Mouse (Mus musculus) CH12.LX (cell line): ENCODE measurements around the gene Fam129c.

Experiments
- CTCF ChIP-seq, 2 experiments: IDR thresholded peaks in 1 of 2; conservative IDR thresholded peaks in 1 of 2; 2 replicates each; pipeline ENCODE4 v1.5.1; 2011 to 2012; ENCODE audit warnings: low read depth in 2 of 2, low read length in 2 of 2, improper control_type of control experiment in 1 of 2, inconsistent platforms in 1 of 2, mild to moderate bottlenecking in 1 of 2, moderate library complexity in 1 of 2
- ELF1 ChIP-seq: IDR thresholded peaks from 2 replicates; pipeline ENCODE4 v1.6.1; 2014; ENCODE audit warnings: low read depth, mild to moderate bottlenecking, inconsistent platforms, low read length, improper control_type of control experiment
- EP300 ChIP-seq: IDR thresholded peaks from 2 replicates; pipeline ENCODE4 v1.6.1; 2011; ENCODE audit warnings: low read length, improper control_type of control experiment
- IRF4 ChIP-seq: IDR thresholded peaks from 2 replicates; pipeline ENCODE4 v1.6.1; 2014; ENCODE audit warnings: low read depth, mild to moderate bottlenecking, inconsistent platforms, low read length, improper control_type of control experiment
- MAFK ChIP-seq: IDR thresholded peaks from 2 replicates; pipeline ENCODE4 v1.6.1; 2011; ENCODE audit warnings: low read length, improper control_type of control experiment; ENCODE audit not compliant: insufficient replicate concordance
- MAZ ChIP-seq: IDR thresholded peaks from 2 replicates; pipeline ENCODE4 v1.6.1; 2012; ENCODE audit warnings: low read depth, mild to moderate bottlenecking, inconsistent platforms, low read length, improper control_type of control experiment, moderate library complexity
- PAX5 ChIP-seq: IDR thresholded peaks from 2 replicates; pipeline ENCODE4 v1.6.1; 2012; ENCODE audit warnings: low read length, inconsistent platforms, mixed read lengths
- POLR2A ChIP-seq: IDR thresholded peaks from 2 replicates; pipeline ENCODE4 v1.6.1; 2011; ENCODE audit warnings: low read depth, mild to moderate bottlenecking, improper control_type of control experiment, low read length
- RAD21 ChIP-seq: IDR thresholded peaks from 2 replicates; pipeline ENCODE4 v1.6.1; 2011; ENCODE audit warnings: low read depth, mild to moderate bottlenecking, low read length, improper control_type of control experiment, moderate library complexity
- TCF12 ChIP-seq: IDR thresholded peaks from 2 replicates; pipeline ENCODE4 v1.6.1; 2014; ENCODE audit warnings: low read depth, mild to moderate bottlenecking, inconsistent platforms, low read length, improper control_type of control experiment
- USF1 ChIP-seq: IDR thresholded peaks from 2 replicates; pipeline ENCODE4 v1.6.1; 2014; ENCODE audit warnings: low read depth, mild to moderate bottlenecking, inconsistent platforms, low read length, improper control_type of control experiment
- ZKSCAN1 ChIP-seq: IDR thresholded peaks from 2 replicates; pipeline ENCODE4 v1.6.1; 2012; ENCODE audit warnings: low read depth, inconsistent platforms, low read length, improper control_type of control experiment, borderline replicate concordance
- ZNF384 ChIP-seq: IDR thresholded peaks from 2 replicates; pipeline ENCODE4 v1.6.1; 2012; ENCODE audit warnings: low read depth, low read length, improper control_type of control experiment, inconsistent platforms

DNA sequence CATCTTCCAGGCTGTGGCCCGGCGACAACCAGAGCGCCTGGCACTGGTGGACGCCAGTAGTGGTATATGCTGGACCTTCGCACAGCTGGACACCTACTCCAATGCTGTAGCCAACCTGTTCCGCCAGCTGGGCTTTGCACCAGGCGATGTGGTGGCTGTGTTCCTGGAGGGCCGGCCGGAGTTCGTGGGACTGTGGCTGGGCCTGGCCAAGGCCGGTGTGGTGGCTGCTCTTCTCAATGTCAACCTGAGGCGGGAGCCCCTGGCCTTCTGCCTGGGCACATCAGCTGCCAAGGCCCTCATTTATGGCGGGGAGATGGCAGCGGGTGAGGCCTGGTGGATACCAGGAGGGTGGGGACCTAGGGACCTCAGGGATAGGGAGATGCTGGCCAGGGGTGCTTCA lies 18.0 kb upstream of the Fam129c start:
- TF ChIP-seq EP300 (no peak), MAFK (no peak), POLR2A (no peak), ZKSCAN1 (no peak), USF1 (no peak), TCF12 (no peak), CTCF (conservative IDR thresholded peaks at IDR 0.05 in 1 of 2, IDR thresholded peaks at IDR 0.05 in 1 of 2; ENCODE audit: low read depth in 2 of 2, low read length in 2 of 2) (no peak), ELF1 (no peak), RAD21 (no peak), MAZ (no peak), PAX5 (no peak), IRF4 (no peak), ZNF384 (no peak)
